Mouse (Mus musculus) stomach, embryonic 14.5 days (tissue): ENCODE results near the gene Rhob. TPM values are rescaled to one million over a fixed set of nuclear protein-coding genes. Genes with fewer than 3 reads are reported as not detected.

Source experiments
- ATAC-seq: fragments of 200-750 bp; cut with Nextera tagmentation; 2 replicates; pipeline ENCODE4 v1.8.0; 2017; ENCODE audit warnings: low read depth, moderate TSS enrichment; ENCODE audit not compliant: insufficient number of reproducible peaks, insufficient read depth, low FRiP score
- H3K27ac ChIP-seq: fragments of 300-500 bp; sonication (generic); 2 replicates; pipeline ENCODE4 v1.5.1; 2014; ENCODE audit warnings: mild to moderate bottlenecking, low read length, moderate library complexity, mixed read lengths
- H3K27me3 ChIP-seq: fragments of 300-500 bp; sonication (generic); 2 replicates; pipeline ENCODE4 v1.6.1; 2014; ENCODE audit warnings: low read length, control low read depth, mixed read lengths; ENCODE audit not compliant: control insufficient read depth, insufficient read depth
- H3K36me3 ChIP-seq: fragments of 300-500 bp; sonication (generic); 2 replicates; pipeline ENCODE4 v1.6.1; 2014; ENCODE audit warnings: mild to moderate bottlenecking, control low read depth, low read length, moderate library complexity, mixed read lengths; ENCODE audit not compliant: control insufficient read depth, insufficient read depth
- H3K4me1 ChIP-seq: fragments of 300-500 bp; sonication (generic); 2 replicates; pipeline ENCODE4 v1.6.1; 2014; ENCODE audit warnings: low read length, control low read depth, mixed read lengths; ENCODE audit not compliant: control insufficient read depth, insufficient read depth
- H3K4me2 ChIP-seq: fragments of 300-500 bp; sonication (generic); replicated peaks from 2 replicates; pipeline ENCODE4 v1.6.1; 2014; ENCODE audit warnings: low read depth, low read length, control low read depth
- H3K4me3 ChIP-seq: fragments of 300-500 bp; sonication (generic); 2 replicates; pipeline ENCODE4 v1.5.1; 2014; ENCODE audit warnings: low read depth, low read length, control low read depth
- H3K9ac ChIP-seq: fragments of 300-500 bp; sonication (generic); replicated peaks from 2 replicates; pipeline ENCODE4 v1.6.1; 2014; ENCODE audit warnings: low read depth, mild to moderate bottlenecking, control low read depth, low read length, moderate library complexity, mixed read lengths
- H3K9me3 ChIP-seq: fragments of 300-500 bp; sonication (generic); 2 replicates; pipeline ENCODE4 v1.6.1; 2016; ENCODE audit warnings: low read depth, low read length, control low read depth; ENCODE audit not compliant: control insufficient read depth
- WGBS: fragments of 180-500 bp; shearing (Covaris S2); extraction: QIAGEN DNeasy Blood & Tissue Kit; methylation state at CpG from one replicate; pipeline ENCODE4 v1.1.7; 2014; 5-methylcytosine and 5-hydroxymethylcytosine counted together
- polyA plus RNA-seq: library from polyadenylated mRNA; unstranded; fragments of >200 nt; fragmentation: Nextera tagmentation; extraction: Ambion mirVana; gene quantifications from 2 replicates; pipeline ENCODE4 v1.2.1, GENCODE M21; 2014

The Rhob gene
- polyA plus RNA-seq, 1 experiment from 2014 or later, result 52.8 TPM

DNA sequence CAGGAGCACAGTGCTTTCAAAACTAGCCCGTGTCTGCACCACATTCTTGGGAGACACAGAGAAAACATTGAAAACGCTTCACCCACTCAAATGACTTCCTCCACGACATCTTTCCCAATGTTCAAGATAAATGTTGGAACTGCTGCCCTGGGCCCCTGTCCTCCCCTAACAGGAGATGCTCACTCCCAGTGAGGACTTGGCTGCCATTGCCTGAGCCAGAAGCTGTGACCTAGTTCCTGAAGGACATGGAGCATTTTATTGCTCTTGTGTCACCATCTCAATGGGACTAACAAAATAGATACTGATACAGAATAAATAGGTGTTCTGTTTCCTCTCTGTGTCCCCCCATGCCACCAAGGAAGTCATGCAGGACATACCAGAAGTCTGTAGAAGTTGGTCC lies 5.1 kb downstream of the Rhob start:
- H3K36me3 ChIP-seq, result no peaks in the 10 kb centered on the region
- H3K27ac ChIP-seq, result no peak overlapping the region
- H3K4me2 ChIP-seq, result no peak overlapping the region
- no peaks in the 10 kb centered on the region for H3K9me3 ChIP-seq
- 70% methylated on average over 3 of the region's 3 CpGs for WGBS
- H3K4me1 ChIP-seq, result peaks cover 29% of the 10 kb centered on the region
- no peak overlapping the region for H3K9ac ChIP-seq
- H3K27me3 ChIP-seq, result no peaks in the 10 kb centered on the region
- no peak overlapping the region for H3K4me3 ChIP-seq
- no peak for ATAC-seq

DNA sequence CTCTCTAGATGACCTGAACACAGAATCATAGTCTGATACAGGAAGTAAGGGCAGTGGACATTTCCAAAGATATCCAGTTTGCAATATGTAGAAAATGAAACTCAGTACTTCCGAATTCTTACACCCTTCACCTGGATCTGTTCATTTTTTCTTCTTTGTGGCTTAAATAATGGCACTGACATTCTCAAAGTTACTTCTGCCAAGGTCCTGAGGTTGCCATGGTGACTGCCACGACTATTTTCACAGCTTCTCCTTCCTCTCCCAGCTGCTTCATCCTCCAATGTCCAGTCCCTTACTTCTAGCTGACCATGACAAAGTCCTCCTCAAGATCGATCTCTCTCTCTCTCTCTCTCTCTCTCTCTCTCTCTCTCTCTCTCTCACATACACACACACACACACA lies 6.4 kb downstream of the Rhob start:
- Histone ChIP-seq H3K27ac (no peak overlapping the region; the same call in 1 of the 2 replicates), H3K4me2 (no peak overlapping the region), H3K4me1 (peaks cover 32% of the 10 kb centered on the region), H3K27me3 (no peaks in the 10 kb centered on the region), H3K9me3 (no peaks in the 10 kb centered on the region), H3K9ac (no peak overlapping the region), H3K4me3 (no peak overlapping the region), H3K36me3 (no peaks in the 10 kb centered on the region)
- ATAC-seq, result no peak
- 70% methylated on average over 3 of the region's 3 CpGs for WGBS

DNA sequence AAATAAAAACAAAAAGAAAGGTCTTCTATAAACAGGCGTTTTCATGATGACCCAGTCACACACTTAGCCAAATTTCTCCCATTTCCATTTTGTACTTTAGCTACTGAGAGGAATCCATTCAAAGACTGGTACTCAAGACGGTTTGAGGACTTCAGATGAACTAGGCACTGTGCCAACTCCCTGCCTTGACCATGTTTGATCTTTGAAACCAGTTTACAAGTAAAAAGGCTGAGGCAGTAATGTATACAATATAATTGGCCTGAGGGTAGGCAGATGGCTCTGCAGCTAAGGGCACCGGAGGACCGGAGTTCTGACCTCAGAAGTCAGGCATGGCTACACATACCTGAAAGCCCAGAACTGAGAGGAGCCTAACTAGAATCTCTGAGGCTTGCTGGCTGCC lies 10.7 kb downstream of the Rhob start:
- H3K27ac ChIP-seq, result no peak overlapping the region
- H3K4me1 ChIP-seq, result peaks cover 15% of the 10 kb centered on the region
- H3K4me3 ChIP-seq, result no peak overlapping the region
- 43% methylated on average over 4 of the region's 4 CpGs for WGBS
- H3K27me3 ChIP-seq, result no peaks in the 10 kb centered on the region
- H3K36me3 ChIP-seq, result no peaks in the 10 kb centered on the region
- no peaks in the 10 kb centered on the region for H3K9me3 ChIP-seq
- no peak overlapping the region for H3K4me2 ChIP-seq
- no peak overlapping the region for H3K9ac ChIP-seq
- no peak for ATAC-seq

DNA sequence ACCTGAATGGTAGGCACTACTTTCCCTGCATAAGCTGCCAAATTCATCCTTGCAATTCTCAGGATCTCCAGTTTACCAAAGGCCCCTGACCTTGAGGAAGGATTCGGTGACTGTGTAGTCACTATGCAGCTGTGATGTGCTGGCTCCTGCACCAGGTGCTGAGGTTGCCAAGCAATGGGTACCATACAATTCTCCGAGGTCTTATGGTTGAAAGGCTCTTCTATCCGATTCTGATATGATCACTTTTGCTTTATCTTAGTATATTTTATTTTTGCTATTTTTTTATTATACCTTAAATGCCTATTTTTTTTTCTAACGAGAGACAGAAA lies 11.2 kb downstream of the Rhob start:
- Histone ChIP-seq H3K9ac (no peak overlapping the region), H3K4me2 (no peak overlapping the region), H3K27me3 (no peaks in the 10 kb centered on the region), H3K36me3 (no peaks in the 10 kb centered on the region), H3K4me3 (no peak overlapping the region), H3K4me1 (peaks cover 15% of the 10 kb centered on the region), H3K27ac (no peak overlapping the region; the same call in 1 of the 2 replicates), H3K9me3 (no peaks in the 10 kb centered on the region)
- ATAC-seq, result no peak
- WGBS, result 79% methylated on average over 4 of the region's 4 CpGs

DNA sequence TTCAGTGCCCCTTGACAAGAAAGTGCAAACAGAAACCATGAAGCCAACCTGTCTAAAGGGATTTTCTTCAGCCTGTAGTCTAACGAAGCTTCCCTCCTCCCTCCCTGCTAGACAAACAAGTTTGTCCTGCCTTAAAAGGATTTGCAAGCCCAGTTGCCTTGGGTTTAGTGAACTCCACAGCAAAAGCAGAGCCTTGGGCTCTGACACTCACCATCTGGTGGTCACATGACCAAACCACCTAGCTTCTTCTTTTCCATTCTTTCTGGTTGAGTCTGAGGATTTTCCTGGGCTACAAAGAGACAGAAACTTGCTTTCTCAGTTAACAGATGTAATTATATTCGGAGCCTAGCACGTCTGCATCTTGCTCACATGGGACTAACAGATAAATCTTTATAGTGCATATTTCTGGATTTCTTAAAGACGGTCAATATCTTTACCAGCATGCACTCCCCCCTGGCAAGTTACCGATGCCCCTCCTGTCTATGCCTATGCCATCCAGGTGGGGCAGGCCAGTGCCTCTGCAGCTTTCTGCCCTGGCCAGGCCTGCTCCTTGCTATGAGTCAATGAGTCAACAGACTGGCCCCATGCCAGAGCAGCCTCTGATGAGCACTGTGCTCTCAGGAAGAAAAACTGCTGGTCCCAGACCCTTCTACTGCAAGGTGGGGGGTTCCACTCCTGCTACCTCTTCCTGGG lies 11.7 kb downstream of the Rhob start:
- H3K4me2 ChIP-seq, result no peak overlapping the region
- H3K27me3 ChIP-seq, result no peaks in the 10 kb centered on the region
- peak; percentile 78; the same call in 1 of the 2 replicates for ATAC-seq
- WGBS, result 43% methylated on average over 5 of the region's 5 CpGs
- H3K9me3 ChIP-seq, result no peaks in the 10 kb centered on the region
- peak overlapping the region; percentile 61 for H3K27ac ChIP-seq
- no peaks in the 10 kb centered on the region for H3K36me3 ChIP-seq
- peaks cover 15% of the 10 kb centered on the region for H3K4me1 ChIP-seq
- no peak overlapping the region for H3K9ac ChIP-seq
- H3K4me3 ChIP-seq, result no peak overlapping the region

DNA sequence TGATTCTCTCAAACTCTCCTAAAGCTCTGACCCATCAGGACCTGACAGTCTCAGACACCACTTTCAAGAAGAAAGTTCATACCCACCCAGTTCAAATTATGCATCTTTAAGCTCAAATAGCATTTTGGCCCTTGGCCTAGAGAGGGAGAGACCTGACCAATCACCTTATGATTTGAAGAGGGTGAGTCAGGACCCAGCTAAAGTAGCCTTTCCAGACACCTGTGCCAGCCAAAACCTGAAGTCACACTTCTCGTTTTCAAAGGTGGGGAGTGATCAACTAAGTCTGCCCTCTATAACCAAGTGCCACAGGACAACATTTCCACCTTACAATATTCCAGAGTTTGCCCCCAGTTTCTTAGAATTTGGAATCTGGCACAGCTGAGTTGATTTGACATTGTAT lies 12.5 kb downstream of the Rhob start:
- Histone ChIP-seq H3K27ac (peak overlapping the region; percentile 61), H3K4me3 (no peak overlapping the region), H3K9me3 (no peaks in the 10 kb centered on the region), H3K27me3 (no peaks in the 10 kb centered on the region), H3K9ac (no peak overlapping the region), H3K4me2 (no peak overlapping the region), H3K4me1 (peaks cover 15% of the 10 kb centered on the region), H3K36me3 (no peaks in the 10 kb centered on the region)
- WGBS, result 64% methylated on average over 1 of the region's 1 CpGs
- no peak for ATAC-seq

DNA sequence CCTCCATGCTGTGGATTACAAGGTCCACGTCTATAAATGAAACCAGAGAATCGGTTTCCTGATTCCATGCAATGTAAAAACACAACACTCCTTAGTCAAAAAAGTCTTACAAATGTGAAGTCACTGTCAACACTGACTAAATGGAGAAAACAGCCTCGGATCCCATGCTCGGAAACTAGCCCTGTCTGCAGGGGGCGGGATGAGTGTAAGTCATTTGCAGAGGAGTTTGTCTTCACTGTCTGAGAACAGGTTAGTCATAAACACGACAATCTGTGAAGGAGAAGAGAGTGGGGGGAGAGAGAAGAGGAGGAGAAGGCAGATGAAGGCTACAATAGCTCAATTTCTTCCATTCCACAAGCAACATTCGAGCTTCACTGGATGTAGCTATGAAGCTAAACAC lies 14.6 kb downstream of the Rhob start:
- H3K36me3 ChIP-seq, result no peaks in the 10 kb centered on the region
- H3K9me3 ChIP-seq, result no peaks in the 10 kb centered on the region
- no peak overlapping the region for H3K9ac ChIP-seq
- no peak overlapping the region for H3K4me2 ChIP-seq
- 79% methylated on average over 7 of the region's 7 CpGs for WGBS
- peaks cover 11% of the 10 kb centered on the region for H3K4me1 ChIP-seq
- no peak for ATAC-seq
- H3K27me3 ChIP-seq, result no peaks in the 10 kb centered on the region
- no peak overlapping the region for H3K27ac ChIP-seq
- no peak overlapping the region for H3K4me3 ChIP-seq

DNA sequence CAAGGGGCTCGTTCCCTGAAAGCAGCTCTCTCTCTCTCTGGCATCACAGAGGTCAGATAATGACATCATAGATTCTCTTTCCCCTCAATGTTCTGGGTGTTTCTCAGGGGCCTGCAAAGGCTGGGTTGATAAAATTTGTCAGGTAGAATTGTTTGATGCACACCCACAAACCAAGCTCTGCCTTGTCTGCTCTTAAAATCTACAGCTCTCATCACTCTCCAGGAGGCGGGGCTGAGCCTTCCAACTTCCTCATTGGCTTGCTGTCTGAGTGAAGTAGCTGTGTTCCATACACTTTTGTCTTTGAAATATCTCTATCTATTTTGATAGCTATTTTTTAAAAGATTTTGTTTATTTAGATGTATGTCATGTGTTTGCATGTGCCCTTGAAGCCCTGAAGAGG lies 17.6 kb downstream of the Rhob start:
- Histone ChIP-seq H3K27ac (no peak overlapping the region), H3K36me3 (no peaks in the 10 kb centered on the region), H3K9me3 (no peaks in the 10 kb centered on the region), H3K9ac (no peak overlapping the region), H3K4me2 (no peak overlapping the region), H3K4me3 (no peak overlapping the region), H3K27me3 (no peaks in the 10 kb centered on the region), H3K4me1 (no peaks in the 10 kb centered on the region)
- WGBS, result 55% methylated on average over 2 of the region's 2 CpGs
- ATAC-seq, result no peak

DNA sequence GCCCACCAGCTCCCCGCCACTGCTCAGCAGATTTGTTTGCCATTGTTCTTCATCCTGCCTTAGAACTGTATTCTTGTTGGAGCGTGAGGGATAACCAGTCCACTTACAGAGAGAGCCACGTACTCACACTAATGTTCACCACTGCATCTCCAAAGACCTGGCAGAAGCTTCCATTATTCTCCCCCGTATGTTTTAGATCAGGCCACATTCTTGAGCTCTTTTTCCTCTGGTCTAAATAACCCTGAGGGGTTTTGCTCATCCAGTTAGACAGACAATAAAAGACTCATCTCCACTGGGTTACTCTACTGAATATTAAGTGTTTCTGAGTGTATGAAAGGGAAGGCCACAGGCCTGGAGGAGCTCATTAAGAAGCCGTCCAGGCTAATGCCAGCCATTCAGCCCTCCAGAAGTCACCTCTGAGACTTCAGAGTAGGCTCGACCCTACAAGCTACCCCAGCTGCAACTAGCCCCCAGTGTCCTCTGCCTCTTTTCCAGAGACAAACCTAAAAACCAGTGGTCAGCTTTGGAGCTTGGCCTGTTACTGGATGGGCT lies 24.9 kb downstream of the Rhob start:
- Histone ChIP-seq H3K9ac (no peak overlapping the region), H3K36me3 (no peaks in the 10 kb centered on the region), H3K4me2 (no peak overlapping the region), H3K27ac (no peak overlapping the region), H3K4me3 (no peak overlapping the region), H3K27me3 (no peaks in the 10 kb centered on the region), H3K4me1 (peaks cover 9% of the 10 kb centered on the region; the same call in 1 of the 2 replicates), H3K9me3 (no peaks in the 10 kb centered on the region)
- WGBS, result 62% methylated on average over 6 of the region's 6 CpGs
- no peak for ATAC-seq
